Mouse (Mus musculus): Measurements from ENCODE around the gene Armt1. TPM values are rescaled to one million over a fixed set of nuclear protein-coding genes. Genes with fewer than 3 reads are reported as not detected.

Gene Armt1
- polyA plus RNA-seq, 1 experiment from 2014 or later: 16.8 TPM

DNA sequence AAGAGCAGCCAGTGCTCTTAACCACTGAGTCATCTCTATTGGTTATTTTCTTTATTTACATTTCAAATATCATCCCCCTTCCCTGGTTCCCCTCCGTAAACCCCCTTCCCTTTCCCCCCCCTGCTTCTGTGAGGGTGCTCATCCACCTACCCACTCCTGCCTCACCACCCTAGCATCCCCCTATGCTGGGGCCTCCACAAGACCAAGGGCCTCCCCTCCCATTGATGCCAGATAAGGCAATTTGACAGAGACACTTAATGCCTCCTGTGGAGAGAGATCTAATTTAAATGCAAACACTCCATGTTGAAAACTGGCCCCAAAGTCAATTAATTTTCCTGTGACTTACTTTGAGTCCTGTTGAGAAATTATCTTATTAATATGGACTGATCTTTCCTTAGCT lies 59.8 kb downstream of the Armt1 start:
- H3K4me1 ChIP-seq (ENCODE audit: control insufficient read depth in 2 of 2, insufficient read depth in 2 of 2, low read length in 2 of 2): no peaks in the 10 kb centered on the region
- H3K9ac ChIP-seq (ENCODE audit: low read length): no peak overlapping the region
- H3K4me3 ChIP-seq (ENCODE audit: control insufficient read depth in 1 of 2, insufficient read depth in 1 of 2, low read depth in 1 of 2, low read length in 2 of 2): no peak overlapping the region
- H3K36me3 ChIP-seq (ENCODE audit: control insufficient read depth, insufficient read depth, low read length): no peaks in the 10 kb centered on the region
- no peak overlapping the region for H3K4me2 ChIP-seq (ENCODE audit: low read length)
- H3K27ac ChIP-seq (replicated peaks in 1 of 2; ENCODE audit: control insufficient read depth in 1 of 2, insufficient read depth in 1 of 2, low read depth in 2 of 2, low read length in 2 of 2): no peak overlapping the region
- H3K27me3 ChIP-seq (ENCODE audit: control insufficient read depth, insufficient read depth, low read length): no peaks in the 10 kb centered on the region
- H3K9me3 ChIP-seq (ENCODE audit: control insufficient read depth, low read length): no peaks in the 10 kb centered on the region
- no peak for ATAC-seq (ENCODE audit: insufficient number of reproducible peaks, insufficient read depth, low FRiP score, low read depth)
- 53% methylated on average over 1 of the region's 1 CpGs for WGBS

DNA sequence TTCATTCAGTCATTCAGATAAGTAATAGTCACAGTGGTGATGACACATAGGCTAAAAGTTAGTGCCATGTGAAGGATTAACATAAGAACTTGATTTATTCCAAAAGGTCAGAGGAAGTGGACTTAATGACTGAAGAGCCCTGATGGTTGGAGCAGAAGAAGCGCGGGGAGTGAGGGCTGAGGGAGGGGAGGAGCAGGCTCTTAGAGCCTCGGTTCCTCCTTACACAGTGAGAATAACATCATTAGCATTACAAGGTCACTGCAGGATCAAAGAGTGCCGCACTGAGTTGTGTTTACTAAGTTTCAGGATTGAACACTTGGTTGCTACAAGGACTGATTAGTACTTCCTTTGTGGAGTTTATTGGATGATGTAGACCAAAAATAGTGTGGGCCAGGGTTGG lies 60.6 kb downstream of the Armt1 start:
- ATAC-seq (ENCODE audit: insufficient number of reproducible peaks, insufficient read depth, low FRiP score, low read depth): no peak
- Histone ChIP-seq H3K4me1 (ENCODE audit: control insufficient read depth in 2 of 2, insufficient read depth in 2 of 2, low read length in 2 of 2) (no peaks in the 10 kb centered on the region), H3K36me3 (ENCODE audit: control insufficient read depth, insufficient read depth, low read length) (no peaks in the 10 kb centered on the region), H3K4me3 (ENCODE audit: control insufficient read depth in 1 of 2, insufficient read depth in 1 of 2, low read depth in 1 of 2, low read length in 2 of 2) (no peak overlapping the region), H3K27me3 (ENCODE audit: control insufficient read depth, insufficient read depth, low read length) (no peaks in the 10 kb centered on the region), H3K9ac (ENCODE audit: low read length) (no peak overlapping the region), H3K27ac (replicated peaks in 1 of 2; ENCODE audit: control insufficient read depth in 1 of 2, insufficient read depth in 1 of 2, low read depth in 2 of 2, low read length in 2 of 2) (no peak overlapping the region), H3K9me3 (ENCODE audit: control insufficient read depth, low read length) (no peaks in the 10 kb centered on the region), H3K4me2 (ENCODE audit: low read length) (no peak overlapping the region)
- WGBS: 20% methylated on average over 4 of the region's 4 CpGs

DNA sequence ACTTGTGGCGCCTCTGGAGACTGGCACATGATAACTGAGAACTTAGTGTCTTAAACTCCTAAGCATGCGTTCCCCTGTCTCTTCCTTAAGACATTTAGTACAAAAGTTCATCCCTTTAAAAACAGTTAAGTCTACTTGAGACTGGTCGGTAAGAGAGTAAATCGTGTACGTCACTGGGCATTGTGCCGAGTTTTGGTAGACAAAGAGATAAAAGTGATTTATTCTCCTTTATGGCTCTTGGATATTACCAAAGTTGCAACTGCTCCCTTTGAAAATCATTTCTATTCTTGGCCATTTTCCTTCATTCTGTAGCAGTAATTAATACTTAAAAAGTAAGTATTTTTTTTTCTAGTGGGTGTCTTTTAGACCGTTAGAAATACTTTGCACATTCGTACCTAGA lies 71.0 kb downstream of the Armt1 start:
- no peak for ATAC-seq (ENCODE audit: insufficient number of reproducible peaks, insufficient read depth, low FRiP score, low read depth)
- H3K27me3 ChIP-seq (ENCODE audit: control insufficient read depth, insufficient read depth, low read length): no peaks in the 10 kb centered on the region

More for the DNA sequence above, 71.0 kb downstream of the Armt1 start:
- Histone ChIP-seq H3K9ac (ENCODE audit: low read length) (no peak overlapping the region), H3K27ac (replicated peaks in 1 of 2; ENCODE audit: control insufficient read depth in 1 of 2, insufficient read depth in 1 of 2, low read depth in 2 of 2, low read length in 2 of 2) (no peak overlapping the region), H3K4me1 (ENCODE audit: control insufficient read depth in 2 of 2, insufficient read depth in 2 of 2, low read length in 2 of 2) (no peaks in the 10 kb centered on the region), H3K4me3 (ENCODE audit: control insufficient read depth in 1 of 2, insufficient read depth in 1 of 2, low read depth in 1 of 2, low read length in 2 of 2) (no peak overlapping the region), H3K36me3 (ENCODE audit: control insufficient read depth, insufficient read depth, low read length) (no peaks in the 10 kb centered on the region), H3K4me2 (ENCODE audit: low read length) (no peak overlapping the region), H3K9me3 (ENCODE audit: control insufficient read depth, low read length) (no peaks in the 10 kb centered on the region)
- WGBS: 85% methylated on average over 8 of the region's 8 CpGs

Other genes starting within 250 kb of the Armt1 start
- gene Akap12, start 166.1 kb upstream of the Armt1 start, polyA plus RNA-seq (2014; fragmentation: Nextera tagmentation; extraction: Ambion mirVana): 28.3 and 34.7 TPM in 2 replicates
- gene Zbtb2, start 44.4 kb upstream of the Armt1 start, polyA plus RNA-seq (2014; fragmentation: Nextera tagmentation; extraction: Ambion mirVana): 9.3 and 9.6 TPM in 2 replicates
- 102 and 106 TPM in 2 replicates for gene Rmnd1, start 79 bp upstream of the Armt1 start, polyA plus RNA-seq (2014; fragmentation: Nextera tagmentation; extraction: Ambion mirVana)
- gene Ccdc170, start 50.0 kb downstream of the Armt1 start, polyA plus RNA-seq (2014; fragmentation: Nextera tagmentation; extraction: Ambion mirVana): not detected in 2 replicates
- 0.62 and 0.93 TPM in 2 replicates for gene Esr1, start 179.1 kb downstream of the Armt1 start, polyA plus RNA-seq (2014; fragmentation: Nextera tagmentation; extraction: Ambion mirVana)

Measured in heart, embryonic 14.5 days (tissue).